Mouse (Mus musculus): Measurements from ENCODE around the gene Pfas. TPM values are rescaled to one million over a fixed set of nuclear protein-coding genes. Genes with fewer than 3 reads are reported as not detected.
"Not testable (repeated sequence)": the region's sequence is repeated elsewhere in the genome, so short reads cannot be mapped to it uniquely, and the experiment has no call there.

Pfas gene
- total RNA-seq, 2 experiments from 2014 or later: 5.6 to 7.3 TPM

DNA sequence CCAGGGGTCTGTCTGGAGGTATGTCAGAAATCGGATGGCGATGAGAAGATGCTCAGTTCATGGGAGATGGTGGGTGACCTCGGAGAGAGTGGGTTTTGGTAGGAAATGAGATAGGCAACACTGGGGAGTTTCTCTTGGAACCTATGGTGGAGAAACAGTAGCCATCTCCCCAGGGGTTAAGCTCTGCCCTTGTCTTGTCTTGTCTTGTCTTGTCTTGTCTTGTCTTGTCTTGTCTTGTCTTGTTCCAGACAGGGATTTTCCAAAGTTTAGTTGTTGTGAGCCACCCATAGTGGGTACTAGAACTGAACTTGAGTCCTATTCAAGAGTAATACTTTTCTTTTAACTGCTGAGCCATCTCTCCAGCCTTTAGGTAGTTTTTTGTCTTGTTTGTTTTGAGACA, 18.3 kb upstream of the Pfas start:
- intact Hi-C loops (cut with DNase I; ENCODE audit: low total_unique reads): no loop called here
- DNase-seq: no peak

DNA sequence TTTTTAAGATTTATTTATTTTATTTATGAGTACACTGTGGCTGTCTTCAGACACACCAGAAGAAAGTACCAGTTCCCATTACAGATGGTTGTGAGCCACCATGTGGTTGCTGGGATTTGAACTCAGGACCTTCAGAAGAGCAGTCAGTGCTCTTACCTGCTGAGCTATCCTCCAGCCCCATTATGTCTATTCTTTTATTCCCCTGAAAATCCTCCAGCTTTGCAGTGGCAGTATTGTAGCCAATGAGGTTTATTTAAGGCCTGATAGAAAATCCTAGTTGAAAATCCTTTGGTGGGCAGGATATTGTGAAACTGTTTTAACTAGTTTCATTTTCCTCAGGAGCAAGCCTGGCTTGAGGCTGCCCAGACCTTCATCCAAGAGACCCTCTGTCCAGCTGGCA, 12.4 kb upstream of the Pfas start:
- DNase-seq: no peak
- intact Hi-C loops (cut with DNase I; ENCODE audit: low total_unique reads): no loop called here

DNA sequence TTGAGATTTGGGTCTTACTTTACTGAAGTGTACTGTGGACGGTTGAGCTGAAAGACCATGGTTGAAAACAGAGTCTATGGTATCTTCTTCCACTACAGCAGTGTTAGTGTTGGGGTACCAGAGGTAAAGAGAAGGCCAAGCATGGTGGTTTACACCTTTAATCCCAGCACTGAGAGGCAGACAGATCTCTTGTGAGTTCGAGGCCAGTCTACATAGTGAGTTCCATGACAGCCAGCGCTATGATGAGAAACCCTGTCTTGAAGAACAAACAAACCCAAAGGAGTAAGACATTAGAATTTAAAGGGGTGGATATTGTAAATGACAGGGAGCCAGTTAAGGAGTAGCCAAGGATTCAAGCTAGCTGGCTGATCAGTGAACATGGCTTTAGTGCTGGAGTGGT, 8.5 kb upstream of the Pfas start:
- intact Hi-C loops (cut with DNase I; ENCODE audit: low total_unique reads): no loop called here
- no peak for DNase-seq

DNA sequence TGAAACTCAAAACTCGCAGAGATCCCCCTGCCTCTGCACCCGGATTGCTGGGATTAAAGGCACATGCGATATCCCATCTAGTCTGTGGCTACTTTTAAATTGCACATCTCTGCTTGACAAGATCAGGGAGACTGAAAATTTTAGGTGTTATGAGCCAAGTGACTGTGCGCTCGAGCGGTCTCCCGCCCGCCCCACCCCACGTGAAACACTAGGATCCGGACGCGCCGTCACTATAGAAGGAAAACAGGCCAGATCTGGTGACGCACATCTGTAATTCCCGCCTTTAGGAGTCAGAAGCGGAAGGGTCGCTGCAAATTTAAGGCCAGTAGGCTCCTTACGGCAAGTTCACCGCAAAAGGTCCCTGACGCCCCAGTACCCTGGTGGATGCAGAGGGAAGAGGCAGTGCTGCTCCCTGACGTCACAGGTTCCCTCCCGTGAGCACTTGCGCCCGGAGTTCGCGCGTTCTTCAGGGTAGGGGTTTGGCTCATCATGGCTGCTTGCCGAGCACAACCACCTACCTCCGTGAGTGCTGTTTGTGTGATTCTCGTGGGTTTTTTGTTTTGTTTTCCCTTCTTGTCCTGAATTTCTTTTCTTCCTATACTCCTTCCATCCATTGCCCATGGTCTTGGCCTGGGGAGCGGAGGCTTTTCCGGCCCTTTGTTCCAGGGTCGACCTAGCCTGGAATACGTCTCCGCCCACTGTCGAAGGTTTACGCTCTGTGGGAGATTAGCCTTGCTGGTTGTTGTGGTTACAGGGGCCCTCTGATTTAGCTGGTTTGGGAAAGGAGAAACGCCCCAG, 7.6 kb upstream of the Pfas start, which contains the start of gene Ctc1:
Ctc1 (plus strand) TSS at position 268 of the 798 bp plus-strand sequence.
- intact Hi-C loops (cut with DNase I; ENCODE audit: low total_unique reads): no loop called here
- peak; percentile 89 for DNase-seq

DNA sequence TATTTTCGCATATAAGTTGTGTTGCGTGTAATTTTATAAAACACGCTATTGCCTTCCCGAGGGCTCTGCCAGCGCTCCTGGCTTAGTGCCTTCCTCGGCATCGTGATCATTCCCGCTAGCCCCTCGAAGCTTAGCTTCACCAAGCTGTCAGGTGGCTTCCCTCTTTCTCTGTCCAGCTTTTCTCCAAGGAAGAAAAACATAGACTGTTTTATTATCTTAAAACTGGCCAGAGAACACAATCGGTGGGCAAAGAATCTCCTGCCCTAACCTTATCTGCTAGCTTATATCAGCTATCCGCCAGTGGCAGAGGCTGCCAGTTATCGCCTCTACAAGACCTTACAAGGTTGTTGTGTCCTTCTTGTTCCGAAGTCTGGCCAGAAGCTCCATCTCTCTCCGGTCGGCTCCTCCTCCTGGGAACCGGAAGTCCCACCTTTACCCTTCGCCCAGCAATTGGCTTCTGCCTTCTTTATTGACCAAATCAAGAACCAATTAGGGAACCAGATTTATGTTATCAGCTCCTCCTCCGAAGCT, 3.9 kb upstream of the Pfas start:
- DNase-seq: peak; percentile 88
- intact Hi-C loops (cut with DNase I; ENCODE audit: low total_unique reads): no loop called here

DNA sequence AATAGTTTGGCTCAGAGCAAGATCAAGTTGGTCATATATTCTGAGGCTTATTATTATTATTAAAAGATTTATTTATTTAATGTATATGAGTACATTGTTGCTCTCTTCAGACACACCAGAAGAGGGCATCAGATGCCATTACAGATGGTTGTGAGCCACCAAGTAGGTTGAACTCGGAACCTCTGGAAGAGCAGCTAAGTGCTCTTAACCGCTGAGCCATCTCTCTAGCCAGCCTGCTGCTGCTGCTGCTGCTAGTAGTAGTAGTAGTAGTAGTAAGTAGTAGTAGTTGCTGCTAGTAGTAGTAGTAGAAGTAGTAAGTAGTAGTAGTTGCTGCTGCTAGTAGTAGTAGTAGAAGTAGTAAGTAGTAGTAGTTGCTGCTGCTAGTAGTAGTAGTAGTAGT, 3.2 kb upstream of the Pfas start:
- DNase-seq; intact Hi-C loops (cut with DNase I; ENCODE audit: low total_unique reads): not testable (repeated sequence)

DNA sequence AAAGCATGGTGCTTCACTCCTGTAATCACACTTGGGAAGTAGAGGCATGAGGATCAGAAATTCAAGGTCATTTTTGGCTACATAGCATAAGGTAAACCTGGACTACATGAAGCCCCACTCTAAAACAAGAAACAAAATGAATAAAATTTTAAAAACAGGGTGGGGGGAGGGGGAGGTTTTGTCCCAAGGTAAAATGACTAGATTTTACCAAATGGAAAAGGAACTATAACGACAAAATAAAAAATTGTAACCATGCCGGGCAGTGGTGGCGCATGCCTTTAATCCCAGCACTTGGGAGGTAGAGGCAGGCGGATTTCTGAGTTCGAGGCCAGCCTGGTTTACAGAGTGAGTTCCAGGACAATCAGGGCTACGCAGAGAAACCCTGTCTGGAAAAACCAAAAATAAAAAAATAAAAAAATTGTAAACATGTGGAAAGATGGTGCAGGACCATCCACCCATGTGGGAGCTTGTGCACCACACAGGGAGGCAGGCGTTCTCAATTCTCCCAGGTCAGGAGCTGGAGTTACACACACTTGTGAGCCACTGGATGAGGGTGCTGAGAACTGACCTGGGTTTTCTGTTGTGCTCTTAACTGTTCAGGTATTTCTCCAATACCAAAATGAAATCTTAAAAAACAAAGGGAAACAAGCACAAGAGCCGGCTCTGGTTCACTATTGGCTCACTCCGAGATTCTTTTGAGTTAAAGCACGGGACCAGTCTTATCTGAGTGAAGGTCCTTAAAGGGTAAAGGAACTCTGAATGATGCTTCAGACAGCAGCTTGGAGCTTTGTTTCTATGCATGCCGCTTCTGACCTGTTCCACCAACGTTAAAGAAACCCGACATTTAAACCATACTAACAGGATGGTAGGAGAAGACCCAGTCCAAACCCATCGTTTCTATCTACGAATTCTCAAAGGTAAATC, 2.4 kb upstream of the Pfas start:
- intact Hi-C loops (cut with DNase I; ENCODE audit: low total_unique reads): no loop called here
- no peak for DNase-seq

DNA sequence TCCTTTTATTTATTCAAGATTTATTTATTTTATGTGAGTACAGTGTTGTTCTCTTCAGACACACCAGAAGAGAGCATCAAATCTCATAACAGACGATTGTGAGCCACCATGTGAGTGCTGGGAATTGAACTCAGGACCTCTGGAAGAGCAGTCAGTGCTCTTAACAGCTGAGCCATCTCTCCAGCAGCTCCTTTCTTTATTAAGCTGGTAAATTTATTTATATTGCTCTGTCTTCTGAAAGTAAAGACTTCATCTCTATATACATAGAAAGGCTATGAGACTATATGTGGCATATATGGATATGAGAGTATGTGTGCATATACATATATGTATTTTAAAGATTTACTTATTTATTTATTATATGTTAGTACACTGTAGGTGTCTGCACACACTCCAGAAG, 1.2 kb upstream of the Pfas start:
- intact Hi-C loops (cut with DNase I; ENCODE audit: low total_unique reads): no loop called here
- no peak for DNase-seq

DNA sequence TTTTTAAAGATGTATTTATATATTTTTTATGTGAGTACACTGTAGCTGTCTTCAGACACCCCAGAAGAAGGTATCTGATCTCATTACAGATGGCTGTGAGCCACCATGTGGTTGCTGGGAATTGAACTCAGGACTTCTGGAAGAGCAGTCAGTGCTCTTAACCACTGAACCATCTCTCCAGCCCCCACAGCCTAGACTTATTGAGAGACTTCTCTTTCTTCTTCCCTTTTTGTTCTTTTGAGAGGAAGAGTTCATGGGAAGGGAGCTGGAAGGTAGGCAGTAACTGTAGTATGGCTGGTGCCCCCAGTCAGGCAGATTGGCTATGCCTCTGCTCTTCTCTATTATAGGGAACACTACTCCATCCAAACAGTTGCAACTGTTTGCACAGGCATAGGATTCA, 1.7 kb downstream of the Pfas start:
- DNase-seq; intact Hi-C loops (cut with DNase I; ENCODE audit: low total_unique reads): not testable (repeated sequence)

DNA sequence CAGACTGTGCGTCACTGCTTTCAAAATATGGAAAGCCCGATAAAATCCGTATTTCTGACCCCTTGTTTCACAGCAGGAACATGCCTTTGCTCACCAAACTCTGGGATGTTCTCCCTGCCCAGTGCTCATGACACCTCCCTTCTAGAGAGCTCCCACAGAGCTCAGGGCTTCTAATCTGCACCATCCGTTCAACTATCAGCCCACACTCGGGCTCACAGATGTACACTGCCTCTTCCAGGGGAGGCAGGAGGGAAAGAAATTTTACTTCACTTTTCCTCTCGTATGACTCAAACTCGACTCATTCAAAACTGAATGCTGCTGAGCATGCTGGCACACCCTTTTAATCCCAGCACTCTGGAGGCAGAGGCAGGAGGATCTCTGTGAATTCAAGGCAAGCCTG, 3.1 kb downstream of the Pfas start:
- no peak for DNase-seq
- intact Hi-C loops (cut with DNase I; ENCODE audit: low total_unique reads): no loop called here

DNA sequence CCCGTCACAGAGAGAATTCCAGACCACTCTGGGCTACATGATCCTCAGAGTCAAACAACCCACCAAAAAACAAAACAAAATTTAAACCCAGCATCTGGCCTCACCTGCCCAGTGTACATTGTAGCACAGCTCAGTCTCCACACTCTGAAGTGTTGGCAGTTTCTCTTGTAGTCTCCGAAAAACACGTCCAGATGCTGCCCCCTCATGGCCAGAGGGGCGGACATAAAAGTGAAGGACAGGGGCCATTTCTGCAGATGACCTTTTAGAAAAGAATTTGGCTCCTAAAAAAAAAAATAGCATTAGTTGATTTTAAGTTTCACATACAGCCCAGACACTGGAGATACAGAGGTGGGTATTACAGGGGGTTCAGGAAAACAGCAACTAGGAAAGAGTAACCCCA, 4.7 kb downstream of the Pfas start:
- DNase-seq: no peak
- intact Hi-C loops (cut with DNase I; ENCODE audit: low total_unique reads): no loop called here

DNA sequence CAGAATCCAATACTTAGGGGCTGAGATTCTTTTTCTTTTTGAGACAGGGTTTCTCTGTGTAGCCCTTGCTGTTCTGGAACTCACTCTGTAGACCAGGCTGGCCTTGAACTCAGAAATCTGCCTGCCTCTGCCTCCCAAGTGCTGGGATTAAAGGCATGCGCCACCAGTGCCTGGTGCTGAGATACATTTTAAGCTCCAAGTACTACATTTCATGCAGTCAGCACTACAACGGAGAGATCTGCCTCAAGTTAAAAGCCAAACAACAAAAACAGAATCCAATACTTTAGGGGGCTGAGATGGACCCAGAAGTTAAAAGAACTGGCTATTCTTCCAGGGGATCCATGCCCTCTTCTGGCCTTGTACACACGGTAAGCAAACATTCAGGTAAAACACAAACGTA, 5.5 kb downstream of the Pfas start:
- DNase-seq; intact Hi-C loops (cut with DNase I; ENCODE audit: low total_unique reads): not testable (repeated sequence)

DNA sequence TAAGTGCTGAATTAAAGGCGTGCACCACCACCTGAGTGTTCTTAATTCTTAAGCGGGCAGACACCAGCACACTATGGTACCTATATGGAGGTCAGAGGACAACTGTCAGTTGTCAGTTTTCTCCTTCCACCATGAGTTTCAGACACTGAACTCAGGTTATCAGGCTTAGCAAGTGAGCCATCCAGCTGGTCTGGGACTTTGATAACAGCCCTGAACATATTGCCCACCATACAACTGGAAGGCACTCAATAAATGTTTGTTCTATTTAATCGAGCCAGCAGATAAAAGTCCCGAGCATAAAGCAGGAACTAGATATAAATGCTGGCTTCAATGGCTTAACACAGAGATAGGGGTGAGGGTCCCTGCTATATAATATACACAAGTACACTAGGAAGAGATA, 11.2 kb downstream of the Pfas start:
- no peak for DNase-seq
- intact Hi-C loops (cut with DNase I; ENCODE audit: low total_unique reads): no loop called here

DNA sequence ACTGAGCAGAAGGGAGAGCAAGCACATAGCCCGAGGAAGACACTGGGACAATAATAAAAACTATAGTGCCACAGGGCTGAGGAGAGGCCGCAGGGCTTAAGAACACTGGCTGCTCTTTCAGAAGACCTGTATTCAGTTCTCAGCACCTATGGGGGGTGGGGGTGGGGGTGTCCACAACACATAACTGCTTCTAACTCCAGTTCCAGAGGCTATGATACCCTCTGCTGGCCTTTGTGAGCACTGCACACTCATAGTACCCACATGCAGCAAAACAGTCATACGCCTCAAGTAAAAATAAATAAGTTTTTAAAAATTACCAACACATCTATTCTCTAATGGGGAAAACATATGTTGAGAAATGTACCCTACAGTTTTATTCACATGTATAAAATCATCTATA, 13.9 kb downstream of the Pfas start:
- no peak for DNase-seq
- intact Hi-C loops (cut with DNase I; ENCODE audit: low total_unique reads): no loop called here

DNA sequence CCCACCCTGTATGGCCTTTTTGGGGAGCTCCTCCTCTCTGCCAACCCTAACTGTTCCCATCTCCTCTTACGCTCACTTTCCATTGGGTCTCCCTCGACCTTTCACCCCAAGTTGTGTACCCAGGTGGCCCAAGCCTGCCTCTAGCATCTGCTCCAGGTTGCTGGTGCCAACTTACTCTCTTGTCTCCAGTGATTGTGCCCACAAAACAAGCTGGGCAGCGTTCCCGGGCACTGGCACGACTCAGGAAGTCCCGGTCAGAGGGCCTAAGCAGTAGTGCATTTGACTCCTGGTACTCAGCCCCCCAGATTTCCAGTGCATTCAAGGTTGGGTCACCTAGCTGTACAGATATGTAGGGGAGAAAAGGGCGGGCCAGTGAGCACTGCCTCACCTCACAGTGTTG, 15.1 kb downstream of the Pfas start:
- intact Hi-C loops (cut with DNase I; ENCODE audit: low total_unique reads): no loop called here
- no peak for DNase-seq

DNA sequence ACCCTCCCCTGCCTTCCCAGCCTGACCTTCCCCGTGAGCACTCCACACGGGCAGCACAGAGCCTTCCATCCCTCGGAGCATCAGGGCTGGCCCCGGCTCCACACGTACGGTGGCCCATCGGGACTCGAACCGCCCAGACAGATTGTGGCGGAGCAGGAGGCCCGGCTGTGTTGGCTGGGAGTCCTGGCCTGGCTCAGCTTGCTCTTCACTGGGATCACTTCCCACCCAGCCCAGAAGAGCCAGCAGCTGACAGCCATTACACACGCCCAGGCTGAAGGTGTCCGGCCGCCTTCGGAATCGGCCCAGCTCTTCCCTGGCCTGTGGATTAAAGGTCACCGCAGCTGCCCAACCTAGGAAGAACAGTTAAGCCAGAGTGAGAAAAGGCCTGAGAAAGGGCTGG, 19.9 kb downstream of the Pfas start:
- peak; percentile 62 for DNase-seq
- intact Hi-C loops (cut with DNase I; ENCODE audit: low total_unique reads): no loop called here

DNA sequence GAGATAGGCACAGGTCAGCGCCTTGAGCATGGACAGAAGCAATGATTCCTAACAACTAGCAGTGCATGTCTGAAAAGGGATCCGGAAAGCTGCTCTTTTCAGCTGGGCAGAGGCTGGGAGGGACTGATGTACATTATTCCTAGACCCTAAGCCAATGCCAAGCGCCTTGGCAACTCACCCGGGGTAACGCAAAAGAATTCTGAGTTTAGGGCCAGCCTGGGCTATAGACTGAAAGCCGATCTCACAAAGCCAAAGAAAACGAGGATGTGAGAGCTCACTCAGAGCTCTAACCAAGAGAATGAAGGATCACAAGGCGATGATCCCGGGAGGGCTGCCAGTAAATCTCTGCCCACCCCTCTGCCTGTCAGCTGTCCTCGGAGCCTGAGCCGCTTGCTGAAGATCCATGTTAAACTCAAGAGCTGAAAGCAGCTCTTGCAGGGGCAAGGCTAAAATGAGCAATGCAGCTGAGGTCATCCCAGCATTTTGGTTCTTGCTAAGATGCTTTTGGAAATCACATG, 20.8 kb downstream of the Pfas start:
- DNase-seq: no peak
- intact Hi-C loops (cut with DNase I; ENCODE audit: low total_unique reads): no loop called here

DNA sequence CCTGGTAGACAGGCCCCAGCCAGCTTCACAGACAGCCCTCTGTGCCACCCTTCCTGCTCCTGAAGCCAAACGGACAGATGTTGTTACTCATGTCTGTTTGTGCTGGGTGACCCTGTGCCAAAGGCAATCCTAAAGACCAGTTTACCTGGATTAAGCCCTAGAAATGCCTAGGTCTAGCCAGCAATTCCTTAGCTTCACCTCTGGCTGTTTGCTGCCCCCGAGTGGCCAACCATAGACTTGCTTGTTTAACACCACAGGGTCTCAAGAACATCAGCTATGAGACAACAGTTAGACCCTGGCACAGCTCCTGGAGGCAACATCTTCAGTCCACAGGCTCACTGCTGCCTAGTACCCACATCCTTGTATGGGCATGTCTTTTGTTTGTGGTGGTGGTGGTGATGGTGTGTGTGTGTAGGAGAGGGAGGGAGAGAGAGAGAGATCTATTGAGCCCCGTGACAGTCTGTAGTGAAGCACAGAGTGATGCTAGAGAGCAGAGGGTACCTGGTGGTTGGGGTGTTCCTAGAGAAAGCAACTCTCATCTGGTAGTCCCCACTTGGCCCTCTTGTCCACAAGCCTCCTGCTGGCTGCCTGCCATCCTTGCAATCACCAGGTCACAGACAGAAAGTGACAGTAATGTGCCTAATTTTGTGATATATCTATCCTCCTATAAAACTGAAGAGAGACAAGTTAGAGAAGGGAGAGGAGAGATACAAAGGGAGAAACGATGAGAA, 25.5 kb downstream of the Pfas start:
- peak; percentile 74 for DNase-seq
- intact Hi-C loops (cut with DNase I; ENCODE audit: low total_unique reads): loop anchor here (5.0 kb wide), 1 partner anchor 76 kb away; no protein-coding TSS in a partner anchor

DNA sequence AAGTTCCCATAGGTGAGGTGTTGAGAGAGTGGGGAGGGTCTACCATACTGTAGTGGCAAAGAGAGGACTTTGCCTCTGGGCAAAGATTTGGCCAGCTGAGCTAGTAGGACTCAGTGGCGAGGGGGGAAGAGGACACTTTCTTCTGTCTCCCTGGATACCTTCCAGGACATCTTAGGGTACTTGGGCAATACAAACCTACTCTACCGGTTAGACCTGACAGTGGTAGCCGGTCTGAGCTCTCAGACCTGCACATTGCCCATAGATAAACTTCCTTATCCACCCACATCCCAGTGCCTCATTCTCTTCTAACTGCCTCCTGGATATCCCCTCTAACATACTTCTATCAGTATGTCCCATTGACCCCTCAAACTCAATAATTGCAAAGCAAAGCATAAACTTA, 27.3 kb downstream of the Pfas start:
- DNase-seq: no peak
- intact Hi-C loops (cut with DNase I; ENCODE audit: low total_unique reads): loop anchor here (5.0 kb wide), 1 partner anchor 74 kb away; no protein-coding TSS in a partner anchor
